Mouse (Mus musculus): ENCODE measurements around the gene Dido1. TPM values are rescaled to one million over a fixed set of nuclear protein-coding genes. Genes with fewer than 3 reads are reported as not detected.

Gene Dido1
- polyA plus RNA-seq, 1 experiment from 2014 or later: 16.4 TPM

GRCm38 (mm10) chr2:180740349-180740748 lies 30.6 kb upstream of the Dido1 start:
- H3K4me2 ChIP-seq: no peak overlapping the region
- H3K27ac ChIP-seq (replicated peaks): no peak overlapping the region
- H3K4me1 ChIP-seq: no peaks in the 10 kb centered on the region
- H3K27me3 ChIP-seq (replicated peaks): peaks cover 24% of the 10 kb centered on the region
- H3K36me3 ChIP-seq: no peaks in the 10 kb centered on the region
- H3K9ac ChIP-seq: no peak overlapping the region
- no peaks in the 10 kb centered on the region for H3K9me3 ChIP-seq
- H3K4me3 ChIP-seq: no peak overlapping the region
- ATAC-seq (ENCODE audit: extremely low read depth, insufficient number of reproducible peaks, low FRiP score, low TSS enrichment): no peak
- WGBS: 27% methylated on average over 3 of the region's 3 CpGs

- Histone ChIP-seq H3K27ac (replicated peaks) (no peak overlapping the region), H3K9me3 (no peaks in the 10 kb centered on the region), H3K9ac (no peak overlapping the region), H3K4me2 (no peak overlapping the region), H3K4me1 (no peaks in the 10 kb centered on the region), H3K36me3 (no peaks in the 10 kb centered on the region), H3K4me3 (no peak overlapping the region), H3K27me3 (replicated peaks) (peaks cover 30% of the 10 kb centered on the region)
- WGBS: 54% methylated on average over 2 of the region's 2 CpGs
- no peak for ATAC-seq (ENCODE audit: extremely low read depth, insufficient number of reproducible peaks, low FRiP score, low TSS enrichment)
Observed at GRCm38 (mm10) chr2:180737984-180738383, 28.2 kb upstream of the Dido1 start.

- 73% methylated on average over 7 of the region's 7 CpGs for WGBS
- H3K36me3 ChIP-seq: no peaks in the 10 kb centered on the region
- 0 out of 2 replicates have a peak, but pooled peaks cover 2% of the 10 kb centered on the region for H3K4me1 ChIP-seq
- no peak overlapping the region for H3K9ac ChIP-seq
- no peak overlapping the region for H3K4me3 ChIP-seq
- no peak overlapping the region for H3K4me2 ChIP-seq
- peaks cover 26% of the 10 kb centered on the region for H3K27me3 ChIP-seq (replicated peaks)
- no peaks in the 10 kb centered on the region for H3K9me3 ChIP-seq
- no peak overlapping the region for H3K27ac ChIP-seq (replicated peaks)
- no peak for ATAC-seq (ENCODE audit: extremely low read depth, insufficient number of reproducible peaks, low FRiP score, low TSS enrichment)
Observed at GRCm38 (mm10) chr2:180735232-180735631, 25.4 kb upstream of the Dido1 start.

GRCm38 (mm10) chr2:180731984-180732383 lies 22.2 kb upstream of the Dido1 start:
- H3K9me3 ChIP-seq: no peaks in the 10 kb centered on the region
- no peak for ATAC-seq (ENCODE audit: extremely low read depth, insufficient number of reproducible peaks, low FRiP score, low TSS enrichment)
- H3K27ac ChIP-seq (replicated peaks): no peak overlapping the region
- H3K4me1 ChIP-seq: 0 out of 2 replicates have a peak, but pooled peaks cover 2% of the 10 kb centered on the region
- no peak overlapping the region for H3K9ac ChIP-seq
- no peaks in the 10 kb centered on the region for H3K36me3 ChIP-seq
- 60% methylated on average over 6 of the region's 6 CpGs for WGBS
- no peak overlapping the region for H3K4me3 ChIP-seq
- peaks cover 24% of the 10 kb centered on the region; the same call in 1 of the 2 replicates for H3K27me3 ChIP-seq (replicated peaks)
- no peak overlapping the region for H3K4me2 ChIP-seq

- Histone ChIP-seq H3K4me1 (0 out of 2 replicates have a peak, but pooled peaks cover 2% of the 10 kb centered on the region), H3K9me3 (no peaks in the 10 kb centered on the region), H3K9ac (no peak overlapping the region), H3K27me3 (replicated peaks) (peaks cover 24% of the 10 kb centered on the region; the same call in 1 of the 2 replicates), H3K4me2 (no peak overlapping the region), H3K36me3 (no peaks in the 10 kb centered on the region), H3K27ac (replicated peaks) (no peak overlapping the region), H3K4me3 (no peak overlapping the region)
- ATAC-seq (ENCODE audit: extremely low read depth, insufficient number of reproducible peaks, low FRiP score, low TSS enrichment): no peak
- WGBS: 52% methylated on average over 3 of the region's 3 CpGs
Observed at GRCm38 (mm10) chr2:180731036-180731435, 21.2 kb upstream of the Dido1 start.

- no peak for ATAC-seq (ENCODE audit: extremely low read depth, insufficient number of reproducible peaks, low FRiP score, low TSS enrichment)
- Histone ChIP-seq H3K9ac (no peak overlapping the region), H3K9me3 (no peaks in the 10 kb centered on the region), H3K4me2 (no peak overlapping the region), H3K4me3 (no peak overlapping the region), H3K27ac (replicated peaks) (no peak overlapping the region), H3K27me3 (replicated peaks) (peaks cover 9% of the 10 kb centered on the region; the same call in 1 of the 2 replicates), H3K4me1 (peaks cover 18% of the 10 kb centered on the region), H3K36me3 (peaks cover 15% of the 10 kb centered on the region)
- 52% methylated on average over 4 of the region's 4 CpGs for WGBS
Observed at GRCm38 (mm10) chr2:180727613-180728021, 17.8 kb upstream of the Dido1 start.

- ATAC-seq (ENCODE audit: extremely low read depth, insufficient number of reproducible peaks, low FRiP score, low TSS enrichment): no peak
- Histone ChIP-seq H3K4me1 (peaks cover 18% of the 10 kb centered on the region), H3K9me3 (no peaks in the 10 kb centered on the region), H3K36me3 (peaks cover 22% of the 10 kb centered on the region), H3K27ac (replicated peaks) (no peak overlapping the region), H3K4me2 (no peak overlapping the region), H3K4me3 (no peak overlapping the region), H3K9ac (no peak overlapping the region), H3K27me3 (replicated peaks) (peaks cover 5% of the 10 kb centered on the region; the same call in 1 of the 2 replicates)
- 49% methylated on average over 6 of the region's 6 CpGs for WGBS
Observed at GRCm38 (mm10) chr2:180726658-180727442, 17.1 kb upstream of the Dido1 start.

- Histone ChIP-seq H3K9ac (no peak overlapping the region), H3K36me3 (peaks cover 30% of the 10 kb centered on the region), H3K4me1 (peaks cover 15% of the 10 kb centered on the region), H3K9me3 (no peaks in the 10 kb centered on the region), H3K27me3 (replicated peaks) (0 out of 2 replicates have a peak, but pooled peaks cover 5% of the 10 kb centered on the region), H3K27ac (replicated peaks) (no peak overlapping the region), H3K4me3 (no peak overlapping the region), H3K4me2 (peak overlapping the region; percentile 65; the same call in 1 of the 2 replicates)
- WGBS: 7% methylated on average over 8 of the region's 8 CpGs
- no peak for ATAC-seq (ENCODE audit: extremely low read depth, insufficient number of reproducible peaks, low FRiP score, low TSS enrichment)
Observed at GRCm38 (mm10) chr2:180725856-180726629, 16.2 kb upstream of the Dido1 start.

- peaks cover 15% of the 10 kb centered on the region for H3K4me1 ChIP-seq
- H3K36me3 ChIP-seq: peaks cover 37% of the 10 kb centered on the region
- ATAC-seq (ENCODE audit: extremely low read depth, insufficient number of reproducible peaks, low FRiP score, low TSS enrichment): no peak
- peak overlapping the region; percentile 35 for H3K4me3 ChIP-seq
- no peak overlapping the region for H3K27ac ChIP-seq (replicated peaks)
- peak overlapping the region; percentile 63 for H3K9ac ChIP-seq
- WGBS: 5% methylated on average over 6 of the region's 6 CpGs
- peak overlapping the region; percentile 65 for H3K4me2 ChIP-seq
- no peaks in the 10 kb centered on the region for H3K9me3 ChIP-seq
- 0 out of 2 replicates have a peak, but pooled peaks cover 5% of the 10 kb centered on the region for H3K27me3 ChIP-seq (replicated peaks)
Observed at GRCm38 (mm10) chr2:180725414-180725778, 15.6 kb upstream of the Dido1 start.

- Histone ChIP-seq H3K4me2 (peak within 1 kb of the TSS; percentile 65), H3K4me3 (peak within 1 kb of the TSS; percentile 35), H3K9ac (peak within 1 kb of the TSS; percentile 63), H3K27ac (replicated peaks) (no peak within 1 kb of the TSS), H3K27me3 (replicated peaks) (0 out of 2 replicates have a peak, but pooled peaks cover 5% of the 10 kb centered on the region), H3K4me1 (peaks cover 15% of the 10 kb centered on the region), H3K9me3 (no peaks in the 10 kb centered on the region), H3K36me3 (peaks cover 43% of the 10 kb centered on the region)
- ATAC-seq (ENCODE audit: extremely low read depth, insufficient number of reproducible peaks, low FRiP score, low TSS enrichment): no peak
- WGBS: 3% methylated on average over 18 of the region's 18 CpGs
Observed at GRCm38 (mm10) chr2:180724585-180725413, 15.0 kb upstream of the Dido1 start, which contains the start of gene Slc17a9. TSS of gene Slc17a9 (plus strand) at chr2:180725263.
